Mouse (Mus musculus): ENCODE data around the gene Ereg.

Ereg gene

DNA sequence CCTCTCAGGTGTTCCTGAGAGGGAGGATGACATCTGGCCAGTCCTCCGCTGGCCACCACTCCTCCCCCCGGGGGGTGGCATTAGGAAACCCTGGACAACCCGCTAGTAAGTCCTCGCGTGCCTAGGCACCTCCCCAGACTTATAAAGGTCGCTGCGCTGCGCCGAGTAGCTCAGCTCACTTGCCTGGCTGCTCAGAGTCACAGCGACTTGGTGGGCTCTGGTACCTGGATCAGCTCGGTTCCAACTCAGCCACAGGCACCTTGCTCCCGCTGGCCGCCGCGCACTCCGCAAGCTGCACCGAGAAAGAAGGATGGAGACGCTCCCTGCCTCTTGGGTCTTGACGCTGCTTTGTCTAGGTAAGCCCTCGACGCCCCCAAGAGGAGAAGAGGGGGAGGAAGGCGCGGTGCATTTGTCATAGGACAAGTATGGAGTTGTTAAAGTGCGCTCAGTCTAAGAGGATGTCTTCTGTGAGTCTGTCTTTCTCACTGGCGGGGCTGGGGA is at the start of gene Ereg:
Gene Ereg (plus strand): TSS at position 173 of the 501 bp plus-strand sequence.
- no peak for DNase-seq

DNA sequence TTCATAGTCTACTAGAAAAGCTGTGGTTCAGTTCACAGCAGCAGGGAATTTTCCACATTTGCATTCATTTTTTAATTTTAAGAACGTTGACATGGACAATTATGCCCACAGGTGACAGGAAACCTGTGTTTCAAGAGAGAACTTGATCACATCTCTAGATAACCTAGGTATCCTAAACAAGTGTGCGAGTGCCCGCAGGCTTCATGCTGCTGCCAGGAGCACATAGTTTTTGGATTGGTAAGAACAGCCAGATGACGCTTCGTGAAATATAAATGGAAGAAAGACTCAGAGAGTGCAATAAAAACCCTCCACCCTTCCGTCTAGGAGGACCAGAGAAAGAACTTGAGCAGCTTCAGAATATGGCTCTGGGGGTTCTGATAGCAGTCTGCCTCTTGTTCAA is 47.3 kb upstream of the Ereg start, which contains the start of gene Epgn:
Gene Epgn (plus strand): TSS at position 301 of the 400 bp plus-strand sequence.
- no peak for DNase-seq

DNA sequence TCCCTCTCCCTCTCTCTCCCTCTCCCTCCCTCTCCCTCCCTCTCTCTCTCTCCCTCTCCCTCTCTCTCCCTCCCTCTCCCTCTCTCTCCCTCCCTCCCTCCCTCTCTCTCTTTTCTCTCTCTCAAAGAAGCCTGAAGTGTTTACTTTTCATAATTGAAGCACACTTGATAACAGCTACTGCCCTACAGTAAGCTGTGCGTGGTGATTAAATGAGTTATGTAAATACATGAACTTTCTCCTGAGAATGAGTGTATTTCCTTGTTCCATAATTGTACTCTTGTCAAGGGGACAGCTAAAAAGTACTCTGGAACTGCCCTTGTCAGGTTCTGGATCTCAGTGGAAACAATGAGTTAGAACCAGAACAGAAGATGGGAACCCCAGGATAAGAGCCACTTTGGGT is 46.6 kb upstream of the Ereg start:
- DNase-seq, result no peak

DNA sequence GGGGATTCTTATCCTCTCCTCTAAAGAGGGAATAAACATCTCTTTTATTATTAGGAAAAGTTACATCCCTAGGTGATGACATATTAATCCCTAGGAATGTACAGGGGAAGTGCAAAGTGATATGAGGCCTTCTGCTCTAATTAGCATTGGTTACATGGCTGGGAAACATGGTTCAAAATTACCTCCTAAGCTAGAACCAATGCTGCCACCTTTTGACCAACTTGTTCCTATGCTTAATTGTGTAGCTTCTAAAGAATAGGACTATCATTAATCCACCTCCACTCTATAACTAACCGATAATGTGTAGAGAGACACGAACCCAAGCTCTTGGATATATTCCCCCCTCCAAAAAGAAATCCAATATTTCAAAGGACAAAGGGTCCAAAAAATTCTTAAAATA is 43.8 kb upstream of the Ereg start:
- no peak for DNase-seq

- DNase-seq, result no peak
Observed at GRCm38 (mm10) chr5:91035341-91035740, 39.1 kb upstream of the Ereg start.

DNA sequence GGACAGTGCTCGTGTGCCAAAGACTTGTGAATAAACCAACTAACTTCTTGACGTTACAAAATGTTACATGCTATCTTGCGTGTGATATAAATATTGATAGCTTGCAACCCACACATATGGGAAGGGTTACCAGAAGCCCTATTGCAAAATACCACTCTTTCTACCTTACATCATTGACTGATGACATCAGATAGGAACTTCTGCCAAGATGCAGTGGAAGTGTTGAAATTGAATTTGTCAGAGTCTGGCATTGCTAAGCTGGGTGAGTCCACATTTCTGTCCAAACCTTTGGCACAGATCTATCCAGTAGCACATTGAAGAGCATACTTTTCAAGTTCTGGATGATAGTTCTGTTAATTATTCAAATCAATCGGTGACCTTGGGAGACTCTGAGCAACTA is 37.8 kb upstream of the Ereg start:
- no peak for DNase-seq

- no peak for DNase-seq
Observed at GRCm38 (mm10) chr5:91037756-91038155, 36.7 kb upstream of the Ereg start.

DNA sequence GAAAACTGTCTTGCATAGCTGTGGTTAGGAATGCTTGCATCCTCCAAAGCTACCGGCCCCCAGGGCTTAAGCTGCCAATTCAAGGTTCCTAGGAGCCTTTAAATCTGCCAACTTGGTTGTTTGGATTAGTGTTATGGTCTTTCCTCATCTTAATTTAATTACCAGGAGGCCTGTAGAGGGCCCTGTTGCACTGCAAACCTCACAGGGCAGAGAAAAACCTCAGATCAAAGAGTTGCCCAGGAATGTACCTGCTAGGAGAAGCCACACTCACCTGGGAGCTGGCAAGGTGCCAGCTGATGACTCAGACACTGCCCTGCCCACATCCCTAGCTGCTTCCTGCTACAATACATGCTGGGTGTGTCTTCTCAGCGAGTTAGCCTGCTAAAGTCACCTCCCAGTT is 35.9 kb upstream of the Ereg start:
- peak; percentile 19 to 29 for DNase-seq

DNA sequence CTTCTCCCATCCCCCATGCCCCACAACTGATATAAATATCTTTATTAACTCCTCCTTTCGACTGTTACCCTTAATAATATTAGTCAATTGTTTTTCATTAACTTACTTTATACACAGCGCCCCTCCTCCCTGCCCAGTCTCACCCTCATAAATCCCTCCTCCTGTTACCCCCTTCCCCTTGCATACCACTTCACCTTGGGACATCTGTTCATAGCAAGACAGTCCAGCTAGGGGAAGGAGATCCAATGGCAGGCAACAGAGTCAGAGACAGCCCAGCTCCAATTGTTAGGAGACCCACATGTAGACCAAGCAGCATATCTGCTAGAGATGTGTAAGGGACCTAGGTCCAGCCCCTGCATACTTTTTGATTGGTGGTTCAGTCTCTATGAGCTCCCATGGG is 35.5 kb upstream of the Ereg start:
- DNase-seq, result no peak

DNA sequence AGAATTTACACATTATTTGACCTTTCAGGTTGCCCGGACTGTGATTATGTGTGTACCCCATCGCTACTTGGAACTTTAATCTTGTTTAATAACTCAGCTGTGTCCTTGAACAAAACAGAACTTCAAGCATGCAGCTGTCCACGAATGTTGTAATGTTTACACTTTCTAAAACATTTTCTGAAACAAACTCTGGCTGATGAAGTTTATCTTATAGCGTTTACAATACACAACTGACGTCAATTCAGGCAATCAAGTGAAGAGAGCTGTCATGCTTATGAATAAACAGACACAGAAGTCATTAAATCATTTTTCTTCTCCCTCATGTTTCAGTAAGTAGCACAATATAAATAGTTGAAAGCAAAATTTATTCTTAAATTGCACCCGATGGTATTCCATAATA is 26.4 kb upstream of the Ereg start:
- no peak for DNase-seq

DNA sequence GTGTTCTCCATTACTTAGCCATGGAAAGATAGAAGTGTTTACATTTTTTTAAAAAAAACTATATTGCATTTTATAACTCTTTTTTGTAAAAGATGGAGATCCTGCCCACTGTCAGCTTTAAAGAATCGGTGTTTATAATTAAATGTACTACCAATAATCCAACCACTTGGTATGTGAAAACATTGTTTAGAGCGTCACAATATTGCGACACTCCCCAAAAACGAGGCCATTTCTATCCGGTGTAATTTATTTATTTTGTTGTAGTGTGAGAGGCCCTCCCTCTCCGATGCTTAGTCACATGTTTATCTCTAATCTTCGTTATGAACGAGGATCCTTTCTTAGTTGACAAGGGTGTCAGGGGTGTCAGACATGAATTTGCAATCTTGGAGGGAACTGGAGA is 26.0 kb upstream of the Ereg start:
- DNase-seq, result no peak

DNA sequence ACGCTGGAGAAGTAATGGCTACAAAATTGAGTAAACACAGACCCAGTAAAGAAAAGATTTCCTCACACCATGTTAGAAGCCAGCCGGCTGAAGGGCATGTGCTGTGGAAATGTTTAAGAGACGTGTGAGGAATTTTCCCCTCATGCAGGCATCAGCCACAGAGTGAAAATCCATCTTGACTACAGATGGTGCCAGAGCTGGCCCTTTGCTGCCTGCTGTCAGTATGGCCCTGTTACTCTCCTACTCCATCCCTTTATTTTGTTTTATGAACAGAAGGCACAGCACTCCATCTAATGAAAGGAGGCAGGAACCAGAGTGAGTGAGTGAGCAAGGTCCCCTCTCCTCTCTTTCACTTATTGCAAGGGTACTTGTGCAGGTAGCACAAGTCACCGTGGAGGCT is 2.1 kb upstream of the Ereg start:
- no peak for DNase-seq

DNA sequence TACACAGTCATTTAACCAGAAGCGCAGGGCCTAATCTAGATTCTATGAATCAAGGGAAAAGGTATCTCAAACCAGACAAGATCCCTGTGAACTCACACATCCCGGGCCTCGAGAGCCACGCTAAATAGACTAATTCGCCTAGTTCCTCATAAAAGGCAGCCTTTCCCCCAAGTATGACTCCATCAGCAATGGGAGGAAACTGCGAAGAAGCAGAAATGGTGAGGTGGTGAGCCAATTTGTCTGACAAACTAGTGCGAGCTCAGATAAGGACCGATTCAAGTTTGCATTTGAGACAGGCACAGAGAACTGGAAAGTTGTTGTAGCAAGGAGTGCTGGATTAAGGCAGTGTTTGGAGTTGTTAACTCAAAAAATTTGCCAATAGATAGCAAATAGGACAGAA is 796 bp upstream of the Ereg start:
- no peak for DNase-seq

DNA sequence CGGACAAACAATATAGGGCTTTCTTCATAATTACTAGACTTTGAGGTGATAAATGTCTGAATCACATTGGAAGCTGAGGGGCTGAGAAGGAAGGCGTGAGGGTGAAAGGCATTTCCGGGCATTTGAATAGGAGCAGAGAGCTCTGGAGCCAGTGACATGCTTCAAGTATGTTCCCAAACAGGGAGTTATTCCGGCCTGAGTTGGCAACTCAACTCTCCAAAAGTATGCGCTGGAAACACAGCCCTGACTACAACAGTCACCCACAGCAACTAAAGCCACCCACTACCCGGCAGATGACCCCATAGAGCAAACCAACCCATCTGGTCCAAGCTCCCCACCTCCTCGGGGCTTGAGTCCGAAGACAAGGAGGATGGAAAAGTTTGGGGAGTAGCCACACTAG is 396 bp upstream of the Ereg start:
- no peak for DNase-seq

- DNase-seq, result no peak
Observed at GRCm38 (mm10) chr5:91075021-91075420, 599 bp downstream of the Ereg start.

GRCm38 (mm10) chr5:91083016-91083415 is 8.6 kb downstream of the Ereg start:
- no peak for DNase-seq

GRCm38 (mm10) chr5:91085291-91085690 is 10.9 kb downstream of the Ereg start:
- no peak for DNase-seq

DNA sequence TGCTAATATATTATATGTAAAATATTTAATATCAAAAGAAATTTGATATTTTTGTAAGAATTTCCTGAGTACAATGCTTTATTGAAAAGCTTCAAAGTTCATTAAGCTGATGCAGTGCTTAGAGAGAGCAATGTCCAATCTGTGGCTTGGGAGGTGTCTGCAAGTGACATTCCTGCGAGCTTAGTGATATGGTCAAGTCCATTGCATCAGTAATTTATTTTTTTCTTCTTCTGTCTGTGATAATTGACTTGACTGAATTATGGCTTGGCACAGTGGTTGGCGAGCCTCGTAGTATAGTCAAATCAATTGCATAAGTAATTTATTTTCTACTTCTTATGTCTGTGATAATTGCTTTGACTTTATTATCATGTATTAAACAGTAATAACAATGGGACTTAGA is 15.9 kb downstream of the Ereg start:
- no peak for DNase-seq

GRCm38 (mm10) chr5:91097911-91098614 is 23.6 kb downstream of the Ereg start:
- no peak for DNase-seq

- no peak for DNase-seq
Observed at GRCm38 (mm10) chr5:91101742-91102141, 27.3 kb downstream of the Ereg start.

GRCm38 (mm10) chr5:91103943-91104665 is 29.7 kb downstream of the Ereg start:
- peak; percentile 74 to 77 for DNase-seq

- DNase-seq, result no peak
Observed at GRCm38 (mm10) chr5:91106248-91106647, 31.8 kb downstream of the Ereg start.

GRCm38 (mm10) chr5:91110023-91110670 is 35.7 kb downstream of the Ereg start:
- no peak for DNase-seq

DNA sequence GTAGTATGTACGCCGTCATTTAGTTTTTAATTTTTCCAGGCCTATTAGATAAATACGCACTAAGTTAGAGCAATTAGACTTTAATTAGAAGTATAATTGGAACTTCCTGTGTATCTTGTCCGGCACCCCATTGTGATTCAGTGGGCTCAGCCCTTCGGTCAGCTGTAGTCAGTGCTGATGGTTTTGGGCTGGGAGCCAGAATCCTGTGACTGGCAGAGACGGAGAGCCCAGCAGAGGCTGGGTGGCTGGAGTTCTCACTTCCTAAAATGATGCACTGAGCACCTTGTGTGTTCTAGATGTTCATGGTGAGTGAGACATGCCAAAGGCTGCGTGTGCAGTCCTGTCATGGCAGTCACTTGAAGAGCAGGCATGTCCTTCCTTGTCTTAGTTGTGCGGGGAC is 36.6 kb downstream of the Ereg start:
- DNase-seq, result no peak

Data from kidney, adult 8-10 months (tissue).